In genomic region chr7:130327603-130328365, GRCm38 (mm10) we compare ENCODE assay signal across 9 mouse cellular contexts.
DNase-seq lines count a peak whose midpoint lies in the region; ATAC-seq lines count a peak whose summit lies in the region.
"Had no signal": no experiment of that assay in that cellular context is flagged by ENCODE, and none has a peak within 500 bp of the region (broad histone marks: within the 10 kb centered on the region; RNA-seq: fewer than 3 reads in every experiment).

No protein-coding gene starts in this region.

- ATAC-seq in heart, embryonic 11.5 days (replicated peaks; ENCODE audit: insufficient number of reproducible peaks, low FRiP score, low TSS enrichment) = no peak
- ATAC-seq in midbrain, embryonic 16.5 days = no peak

- WGBS in heart, embryonic 11.5 days (ENCODE audit: insufficient replicate concordance) = 16% methylated on average over 15 of the region's 15 CpGs
- 12% methylated on average over 15 of the region's 15 CpGs for WGBS in hindbrain, embryonic 10.5 days
- whole genome bisulfite sequencing in midbrain, embryonic 16.5 days = 7% methylated on average over 15 of the region's 15 CpGs

- H3K9ac ChIP-seq in heart, embryonic 11.5 days (ENCODE audit: low read depth, low read length) = no peak overlapping the region
- peak overlapping the region; percentile 2; the same call in 1 of the 2 replicates for H3K9ac ChIP-seq in midbrain, embryonic 16.5 days (ENCODE audit: low read depth, low read length)
- H3K9ac ChIP-seq: liver, embryonic 14.5 days had no signal

- H3K4me2 ChIP-seq in heart, embryonic 11.5 days = 0 out of 2 replicates have a peak overlapping the region, but pooled peaks have one; percentile 3
- peak overlapping the region; percentile 28 for H3K4me2 ChIP-seq in midbrain, embryonic 16.5 days (ENCODE audit: low read length)

- H3K4me3 ChIP-seq in heart, embryonic 11.5 days (ENCODE audit: low read depth, low read length) = no peak overlapping the region
- H3K4me3 ChIP-seq in hindbrain, embryonic 10.5 days = peak overlapping the region; percentile 10; the same call in 1 of the 2 replicates
- no peak overlapping the region for H3K4me3 ChIP-seq in midbrain, embryonic 16.5 days (ENCODE audit: low read depth, low read length)

- peaks cover 30% of the 10 kb centered on the region for H3K27me3 ChIP-seq in heart, embryonic 11.5 days (ENCODE audit: control insufficient read depth, insufficient read depth, low read length)
- H3K27me3 ChIP-seq in hindbrain, embryonic 10.5 days (ENCODE audit: insufficient read depth, poor library complexity, severe bottlenecking) = peaks cover 30% of the 10 kb centered on the region
- H3K27me3 ChIP-seq in midbrain, embryonic 16.5 days (ENCODE audit: control insufficient read depth, insufficient read depth, low read depth, low read length) = 0 out of 2 replicates have a peak, but pooled peaks cover 3% of the 10 kb centered on the region

- no peaks in the 10 kb centered on the region for H3K4me1 ChIP-seq in heart, embryonic 11.5 days (ENCODE audit: control insufficient read depth, insufficient read depth, low read length)
- H3K4me1 ChIP-seq in hindbrain, embryonic 10.5 days (replicated peaks) = peaks cover 31% of the 10 kb centered on the region
- peaks cover 9% of the 10 kb centered on the region; the same call in 1 of the 2 replicates for H3K4me1 ChIP-seq in midbrain, embryonic 16.5 days (ENCODE audit: control insufficient read depth, insufficient read depth, low read length)

- intact Hi-C loops in heart, postnatal 36 days (cut with DNase I) = no loop called here

- H3K36me3 ChIP-seq in heart, embryonic 11.5 days (ENCODE audit: control insufficient read depth, insufficient read depth, low read length) = no peaks in the 10 kb centered on the region
- H3K36me3 ChIP-seq in hindbrain, embryonic 10.5 days = no peaks in the 10 kb centered on the region
- H3K36me3 ChIP-seq in midbrain, embryonic 16.5 days (ENCODE audit: control insufficient read depth, insufficient read depth, low read length) = no peaks in the 10 kb centered on the region

- no peak overlapping the region for H3K27ac ChIP-seq in heart, embryonic 11.5 days (ENCODE audit: low read depth, low read length)
- H3K27ac ChIP-seq in hindbrain, embryonic 10.5 days = peak overlapping the region; percentile 77
- no peak overlapping the region for H3K27ac ChIP-seq in midbrain, embryonic 16.5 days (ENCODE audit: low read length)
- H3K27ac ChIP-seq: liver, embryonic 14.5 days had no signal

- DNase-seq in heart, postnatal 36 days = no peak
- peak; percentile 20 for DNase-seq in embryo, embryonic 11.5 days (ENCODE audit: low read depth, low spot score)
- DNase-seq in hindbrain, embryonic 10.5 days (ENCODE audit: low spot score) = peak; percentile 24
- DNase-seq in thymus, postnatal 36 days = no peak
- no peak for DNase-seq in spleen, adult 12 weeks (ENCODE audit: low spot score)
- no peak for DNase-seq in spleen, postnatal 14 days (ENCODE audit: low spot score in 2 of 2)

- no peaks in the 10 kb centered on the region for H3K9me3 ChIP-seq in heart, embryonic 11.5 days (replicated peaks; ENCODE audit: control insufficient read depth, low read length)
- no peaks in the 10 kb centered on the region for H3K9me3 ChIP-seq in hindbrain, embryonic 10.5 days
- H3K9me3 ChIP-seq in midbrain, embryonic 16.5 days (replicated peaks; ENCODE audit: control insufficient read depth, low read length, poor library complexity, severe bottlenecking) = no peaks in the 10 kb centered on the region

Comparison
In these comparisons a context has a peak if more than half of its experiments do, and no peak if none do; other contexts are left out.
1. DNase-seq: peak in embryo, embryonic 11.5 days (single experiment) and hindbrain, embryonic 10.5 days (single experiment); none in heart, postnatal 36 days (0 of 2), thymus, postnatal 36 days (0 of 2), spleen, adult 12 weeks (single experiment) and spleen, postnatal 14 days (0 of 2).